Mouse (Mus musculus): ENCODE measurements around the gene Nectin4.
A peak's percentile ranks its signal among the peaks of the same experiment; 100 is the strongest.

DNA sequence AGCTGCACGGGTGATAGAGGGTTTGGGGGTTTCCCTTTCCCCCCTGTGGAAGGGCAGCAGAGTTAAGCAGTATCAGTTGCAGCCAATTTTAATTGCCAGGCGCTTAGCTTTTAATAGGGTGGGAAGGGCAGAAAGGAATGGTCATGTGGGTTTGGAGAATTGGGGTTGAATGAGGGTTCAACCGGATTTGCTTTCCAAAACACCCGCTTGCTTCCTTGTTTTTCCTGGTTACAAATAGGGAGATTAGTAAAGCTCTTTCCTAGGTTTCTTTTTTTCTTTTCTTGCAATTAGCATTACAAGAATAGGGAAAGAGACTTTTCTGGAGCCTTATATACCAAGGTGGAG, 39.7 kb upstream of the Nectin4 start:
- TF ChIP-seq CTCF (IDR thresholded peaks at IDR 0.05; ENCODE audit: control insufficient read depth, insufficient read depth, insufficient read length) = no peak
- peak; percentile 34 for TF ChIP-seq USF1 (IDR thresholded peaks at IDR 0.05; ENCODE audit: low read depth)
- no peak for TF ChIP-seq MYOD1 (IDR thresholded peaks at IDR 0.05; ENCODE audit: control insufficient read depth, insufficient read length, low read depth)
- TF ChIP-seq MAX (IDR thresholded peaks at IDR 0.05) = no peak
- no peak for TF ChIP-seq MYOG (IDR thresholded peaks at IDR 0.05; ENCODE audit: control insufficient read depth, extremely low read depth, insufficient read length)
- no peak for TF ChIP-seq CEBPB (IDR thresholded peaks at IDR 0.05; ENCODE audit: low read depth)
- no peak for TF ChIP-seq FOSL1 (IDR thresholded peaks at IDR 0.05; ENCODE audit: insufficient read depth, low read length, poor library complexity, severe bottlenecking)

Data from C2C12 (cell line).